Mouse (Mus musculus): ENCODE data around the gene Arhgap23.

- no peak for TF ChIP-seq EP300 (IDR thresholded peaks at IDR 0.05; ENCODE audit: low read depth)
- TF ChIP-seq CTCF (IDR thresholded peaks at IDR 0.05; ENCODE audit: low read depth): no peak
Measured at GRCm38 (mm10) chr11:97368501-97368900, 46.8 kb upstream of the Arhgap23 start.
